Comparison of ENCODE assay signal across 26 mouse cellular contexts in genomic region chr2:129581826-129582225, GRCm38 (mm10). TPM values are rescaled to one million over a fixed set of nuclear protein-coding genes. Genes with fewer than 3 reads are reported as not detected.
DNase-seq lines count a peak whose midpoint lies in the region; ATAC-seq and TF ChIP-seq lines count a peak whose summit lies in the region.
"Had no signal": no experiment of that assay in that cellular context is flagged by ENCODE, and none has a peak within 500 bp of the region (broad histone marks: within the 10 kb centered on the region; RNA-seq: fewer than 3 reads in every experiment).

No protein-coding gene starts in this region.

- H3K4me1 ChIP-seq in kidney, adult 2 months (ENCODE audit: control insufficient read depth, insufficient read depth, low read length): no peaks in the 10 kb centered on the region
- no peaks in the 10 kb centered on the region for H3K4me1 ChIP-seq in kidney, embryonic 16.5 days (ENCODE audit: insufficient read depth, low read length)

- peak; percentile 64 to 77 for DNase-seq in adrenal gland, adult (ENCODE audit: inconsistent age in 2 of 2, low spot score in 1 of 2)
- no peak for DNase-seq in adrenal gland, postnatal 4 days (ENCODE audit: low spot score in 2 of 2)
- peak; percentile 66 for DNase-seq in kidney, adult 2 months
- no peak for DNase-seq in kidney, adult 18-20 months
- peak; percentile 35 to 49 for DNase-seq in kidney, postnatal 4 days
- no peak for DNase-seq in yolk sac, embryonic 10.5 days (ENCODE audit: low spot score)
- DNase-seq: cerebellum, postnatal 10 days; gastrocnemius, postnatal 10 days; layer of hippocampus, postnatal 36 days; lung, embryonic 14.5 days; thymus, postnatal 25 days had no signal

- no peak overlapping the region for H3K4me2 ChIP-seq in kidney, embryonic 16.5 days (replicated peaks; ENCODE audit: low read depth, low read length)
- H3K4me2 ChIP-seq: forebrain, embryonic 15.5 days; heart, embryonic 11.5 days; liver, embryonic 11.5 days; lung, embryonic 14.5 days; midbrain, embryonic 15.5 days; neural tube, embryonic 12.5 days had no signal

- no peaks in the 10 kb centered on the region for H3K9me3 ChIP-seq in kidney, embryonic 16.5 days (ENCODE audit: low read length)
- H3K9me3 ChIP-seq: embryonic facial prominence, embryonic 10.5 days; forebrain, embryonic 15.5 days; hindbrain, embryonic 10.5 days; midbrain, embryonic 15.5 days; neural tube, embryonic 12.5 days had no signal

- 43% methylated on average over 3 of the region's 3 CpGs for WGBS in kidney, adult 2 months
- WGBS in kidney, embryonic 16.5 days: 44% methylated on average over 3 of the region's 3 CpGs

- no peaks in the 10 kb centered on the region for H3K36me3 ChIP-seq in kidney, adult 2 months (ENCODE audit: control insufficient read depth, insufficient read depth, low read length)
- H3K36me3 ChIP-seq in kidney, embryonic 16.5 days (ENCODE audit: insufficient read depth, low read length): no peaks in the 10 kb centered on the region
- H3K36me3 ChIP-seq: embryonic facial prominence, embryonic 10.5 days; forebrain, embryonic 15.5 days; hindbrain, embryonic 10.5 days; midbrain, embryonic 15.5 days; neural tube, embryonic 12.5 days had no signal

- no peak for TF ChIP-seq CTCF in kidney, adult 2 months (conservative IDR thresholded peaks at IDR 0.05; ENCODE audit: insufficient read depth, insufficient read length, low read depth, low read length)

- TF ChIP-seq POLR2A in kidney, adult 2 months (IDR thresholded peaks at IDR 0.05; ENCODE audit: low read depth, low read length): no peak

- no peak overlapping the region for H3K9ac ChIP-seq in kidney, embryonic 16.5 days (replicated peaks; ENCODE audit: low read length)
- H3K9ac ChIP-seq: forebrain, embryonic 15.5 days; lung, embryonic 14.5 days; midbrain, embryonic 15.5 days; neural tube, embryonic 12.5 days had no signal

- no peak overlapping the region for H3K27ac ChIP-seq in kidney, adult 2 months (ENCODE audit: insufficient read depth, low read depth, low read length)
- H3K27ac ChIP-seq in kidney, embryonic 16.5 days (ENCODE audit: low read length): no peak overlapping the region
- H3K27ac ChIP-seq: embryonic facial prominence, embryonic 10.5 days; forebrain, embryonic 15.5 days; hindbrain, embryonic 10.5 days; hindbrain, postnatal 0 days; macrophage; midbrain, embryonic 15.5 days; neural tube, embryonic 12.5 days had no signal

- H3K27me3 ChIP-seq in kidney, adult 2 months (replicated peaks; ENCODE audit: control insufficient read depth, insufficient read depth, low read length): no peaks in the 10 kb centered on the region
- no peaks in the 10 kb centered on the region for H3K27me3 ChIP-seq in kidney, embryonic 16.5 days (ENCODE audit: insufficient read depth, low read length)
- H3K27me3 ChIP-seq: forebrain, embryonic 15.5 days; midbrain, embryonic 15.5 days; neural tube, embryonic 12.5 days had no signal

- peak; percentile 25; the same call in 1 of the 2 replicates for ATAC-seq in kidney, embryonic 16.5 days (ENCODE audit: low FRiP score, low TSS enrichment)
- ATAC-seq: forebrain, embryonic 15.5 days; hindbrain, postnatal 0 days; intestine, embryonic 16.5 days; midbrain, embryonic 15.5 days had no signal

- no peak overlapping the region for H3K4me3 ChIP-seq in kidney, adult 2 months (ENCODE audit: insufficient read depth, low read depth, low read length)
- no peak overlapping the region for H3K4me3 ChIP-seq in kidney, embryonic 16.5 days (ENCODE audit: low read length)
- H3K4me3 ChIP-seq: embryonic facial prominence, embryonic 10.5 days; forebrain, embryonic 15.5 days; hindbrain, embryonic 10.5 days; midbrain, embryonic 15.5 days; neural tube, embryonic 12.5 days had no signal

RNA-seq across cellular contexts. Expression of gene Sirpa, which starts 10.8 kb away (rescaled TPM):
- total RNA-seq in adrenal gland, postnatal 4 days (2021): 10 to 100 TPM; 76.8 to 79.1 TPM
- 106 and 110 TPM in 2 replicates for polyA plus RNA-seq in kidney, adult 2 months (2012; rRNA removed)
- 29.0 and 29.8 TPM in 2 replicates for polyA plus RNA-seq in kidney, embryonic 16.5 days (2015; fragmentation: Nextera tagmentation; extraction: Ambion mirVana)

RNA-seq across cellular contexts. Expression of gene F830045P16Rik, which starts 45.4 kb away (rescaled TPM):
- total RNA-seq in adrenal gland, postnatal 4 days (2021): not detected
- not detected in 2 replicates for polyA plus RNA-seq in kidney, adult 2 months (2012; rRNA removed)
- not detected in 2 replicates for polyA plus RNA-seq in kidney, embryonic 16.5 days (2015; fragmentation: Nextera tagmentation; extraction: Ambion mirVana)
- total RNA-seq: hindbrain, postnatal 0 days had no signal
- polyA plus RNA-seq: cortical plate, adult 2 months; embryonic facial prominence, embryonic 10.5 days; forebrain, embryonic 15.5 days; heart, embryonic 11.5 days; heart, postnatal 0 days; hindbrain, embryonic 10.5 days; hindbrain, postnatal 0 days; intestine, embryonic 16.5 days; limb, embryonic 11.5 days; liver, embryonic 11.5 days; lung, embryonic 14.5 days; midbrain, embryonic 15.5 days; neural tube, embryonic 12.5 days; stomach, embryonic 14.5 days had no signal

Comparison
In these comparisons a context has a peak if more than half of its experiments do, and no peak if none do; other contexts are left out.
1. DNase-seq: peak in adrenal gland, adult (2 of 2), kidney, adult 2 months (single experiment) and kidney, postnatal 4 days (2 of 2); none in adrenal gland, postnatal 4 days (0 of 2), kidney, adult 18-20 months (single experiment) and yolk sac, embryonic 10.5 days (single experiment).